Mouse (Mus musculus) heart, embryonic 15.5 days (tissue): Measurements from ENCODE around the gene Nt5dc1. TPM values are rescaled to one million over a fixed set of nuclear protein-coding genes. Genes with fewer than 3 reads are reported as not detected.
A peak's percentile ranks its signal among the peaks of the same experiment; 100 is the strongest.
"Not testable (repeated sequence)": the region's sequence is repeated elsewhere in the genome, so short reads cannot be mapped to it uniquely, and the experiment has no call there.

ENCODE experiments used
- ATAC-seq: fragments of 200-750 bp; cut with Nextera tagmentation; replicated peaks from 2 replicates; pipeline ENCODE4 v1.8.0; 2017; ENCODE audit warnings: low read depth, moderate TSS enrichment; ENCODE audit not compliant: insufficient number of reproducible peaks, insufficient read depth, low FRiP score
- H3K27ac ChIP-seq: fragments of 300-500 bp; sonication (generic); 2 replicates; pipeline ENCODE4 v1.5.1; 2015; ENCODE audit warnings: mild to moderate bottlenecking, inconsistent platforms
- H3K27me3 ChIP-seq: fragments of 300-500 bp; sonication (generic); 2 replicates; pipeline ENCODE4 v1.6.1; 2015; ENCODE audit warnings: inconsistent platforms
- H3K36me3 ChIP-seq: fragments of 300-500 bp; sonication (generic); 2 replicates; pipeline ENCODE4 v1.6.1; 2015; ENCODE audit warnings: mild to moderate bottlenecking, inconsistent platforms
- H3K4me1 ChIP-seq: fragments of 300-500 bp; sonication (generic); replicated peaks from 2 replicates; pipeline ENCODE4 v1.6.1; 2015; ENCODE audit warnings: inconsistent platforms
- H3K4me2 ChIP-seq: fragments of 300-500 bp; sonication (generic); 2 replicates; pipeline ENCODE4 v1.6.1; 2015; ENCODE audit warnings: inconsistent platforms, mild to moderate bottlenecking, moderate library complexity
- H3K4me3 ChIP-seq: fragments of 300-500 bp; sonication (generic); 2 replicates; pipeline ENCODE4 v1.5.1; 2015; ENCODE audit warnings: mild to moderate bottlenecking, inconsistent platforms
- H3K9ac ChIP-seq: fragments of 300-500 bp; sonication (generic); 2 replicates; pipeline ENCODE4 v1.6.1; 2015; ENCODE audit warnings: mild to moderate bottlenecking, inconsistent platforms
- H3K9me3 ChIP-seq: fragments of 300-500 bp; sonication (generic); replicated peaks from 2 replicates; pipeline ENCODE4 v1.6.1; 2016; ENCODE audit warnings: inconsistent platforms
- WGBS: fragments of 180-500 bp; shearing (Covaris S2); methylation state at CpG from one replicate; pipeline ENCODE4 v1.1.7; 2015; ENCODE audit warnings: mixed read lengths; 5-methylcytosine and 5-hydroxymethylcytosine counted together
- polyA plus RNA-seq: library from polyadenylated mRNA; unstranded; fragments of >200 nt; fragmentation: Nextera tagmentation; extraction: Ambion mirVana; gene quantifications from 2 replicates; pipeline ENCODE4 v1.2.1, GENCODE M21; 2015

The Nt5dc1 gene
- 5.1 and 6.5 TPM in 2 replicates for polyA plus RNA-seq

GRCm38 (mm10) chr10:34418204-34418756 is at the start of gene Nt5dc1:
Nt5dc1 (minus strand) TSS chr10:34418552.
- peak within 1 kb of the TSS; percentile 88 for H3K9ac ChIP-seq
- peak; percentile 98 for ATAC-seq
- peak within 1 kb of the TSS; percentile 62 for H3K4me2 ChIP-seq
- H3K4me3 ChIP-seq = peak within 1 kb of the TSS; percentile 85
- WGBS = under 1% methylated on average over 49 of the region's 49 CpGs
- no peaks in the 10 kb centered on the region for H3K27me3 ChIP-seq
- H3K4me1 ChIP-seq = peaks cover 13% of the 10 kb centered on the region
- no peaks in the 10 kb centered on the region for H3K36me3 ChIP-seq
- peak within 1 kb of the TSS; percentile 89 for H3K27ac ChIP-seq
- no peaks in the 10 kb centered on the region for H3K9me3 ChIP-seq

DNA sequence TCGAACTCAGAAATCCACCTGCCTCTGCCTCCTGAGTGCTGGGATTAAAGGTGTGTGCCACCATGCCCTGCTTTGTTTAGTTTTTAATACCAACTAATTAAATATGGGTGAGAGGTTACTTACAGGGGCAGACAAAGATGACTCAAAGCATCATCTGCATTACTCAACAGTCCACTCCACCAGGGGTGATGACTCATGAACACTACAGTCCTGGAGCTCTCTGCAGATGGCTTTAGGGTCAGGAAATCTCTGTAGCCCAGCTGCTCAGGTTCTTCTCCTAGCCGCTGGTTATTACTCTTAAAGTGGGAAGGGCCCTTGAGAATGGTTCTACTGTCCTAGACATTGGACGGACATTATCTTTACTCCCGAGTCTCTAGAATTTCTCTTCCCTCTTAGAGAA is 46.0 kb upstream of the Nt5dc1 start:
- no peak overlapping the region for H3K4me2 ChIP-seq
- no peaks in the 10 kb centered on the region for H3K27me3 ChIP-seq
- ATAC-seq = no peak
- no peak overlapping the region for H3K9ac ChIP-seq
- H3K36me3 ChIP-seq = no peaks in the 10 kb centered on the region
- no peak overlapping the region for H3K27ac ChIP-seq
- no peak overlapping the region for H3K4me3 ChIP-seq
- H3K4me1 ChIP-seq = no peaks in the 10 kb centered on the region
- H3K9me3 ChIP-seq = no peaks in the 10 kb centered on the region
- 81% methylated on average over 4 of the region's 4 CpGs for WGBS

DNA sequence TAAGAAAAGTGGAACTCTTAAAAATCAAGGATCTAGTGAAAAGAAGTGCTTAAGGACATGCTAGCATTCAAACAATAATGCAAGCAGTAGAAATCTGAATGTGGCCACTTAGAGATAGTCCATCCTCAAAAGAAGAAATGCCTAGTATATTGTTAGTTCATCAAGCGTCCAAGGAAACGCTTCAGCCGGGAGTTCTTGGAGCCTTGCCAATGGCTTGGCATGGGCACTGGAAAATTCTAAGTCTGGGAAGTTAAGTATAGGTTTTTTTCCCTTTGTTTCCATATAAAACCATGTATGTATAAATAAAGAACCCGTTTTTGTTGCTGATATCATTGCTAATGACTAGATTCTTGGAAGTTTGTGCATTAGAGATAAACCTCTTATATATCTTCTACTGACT is 43.1 kb upstream of the Nt5dc1 start:
- ATAC-seq = no peak
- no peaks in the 10 kb centered on the region for H3K27me3 ChIP-seq
- no peak overlapping the region for H3K4me3 ChIP-seq
- H3K36me3 ChIP-seq = no peaks in the 10 kb centered on the region
- H3K4me2 ChIP-seq = no peak overlapping the region
- H3K9me3 ChIP-seq = no peaks in the 10 kb centered on the region
- no peak overlapping the region for H3K9ac ChIP-seq
- H3K4me1 ChIP-seq = no peaks in the 10 kb centered on the region
- H3K27ac ChIP-seq = no peak overlapping the region
- 15% methylated on average over 4 of the region's 4 CpGs for WGBS

GRCm38 (mm10) chr10:34449469-34449868 is 31.1 kb upstream of the Nt5dc1 start:
- Histone ChIP-seq H3K27me3 (no peaks in the 10 kb centered on the region), H3K4me2 (no peak overlapping the region), H3K27ac (no peak overlapping the region), H3K4me3 (no peak overlapping the region), H3K9ac (no peak overlapping the region), H3K4me1 (no peaks in the 10 kb centered on the region), H3K9me3 (no peaks in the 10 kb centered on the region), H3K36me3 (no peaks in the 10 kb centered on the region)
- WGBS = 64% methylated on average over 1 of the region's 1 CpGs
- ATAC-seq = no peak

DNA sequence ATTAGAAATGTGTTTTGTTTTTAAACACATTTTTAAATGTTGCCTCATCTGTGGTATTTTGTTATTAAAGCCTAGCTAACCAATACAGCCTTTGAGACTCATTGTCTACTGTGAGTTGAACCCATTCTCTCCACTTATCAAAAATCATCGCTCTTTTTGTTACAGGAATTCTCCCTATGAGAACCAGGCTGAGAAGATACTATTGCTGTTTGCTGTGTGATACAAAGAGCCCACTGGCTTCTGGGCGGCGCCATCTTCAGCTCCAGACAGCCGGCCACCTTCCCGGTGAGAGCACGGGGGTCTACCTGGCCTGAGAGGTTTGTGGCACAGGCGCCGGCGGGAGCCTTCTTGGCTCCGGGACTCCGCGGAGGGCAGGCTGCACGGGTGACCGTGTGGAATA is 15.8 kb upstream of the Nt5dc1 start:
- not testable (repeated sequence) for H3K36me3 ChIP-seq, H3K27ac ChIP-seq, H3K9ac ChIP-seq, H3K27me3 ChIP-seq, H3K4me1 ChIP-seq, H3K9me3 ChIP-seq, H3K4me2 ChIP-seq, H3K4me3 ChIP-seq, ATAC-seq
- 91% methylated on average over 6 of the region's 14 CpGs for WGBS

GRCm38 (mm10) chr10:34431783-34432182 is 13.4 kb upstream of the Nt5dc1 start:
- ATAC-seq = no peak
- Histone ChIP-seq H3K4me3 (no peak overlapping the region), H3K4me1 (no peaks in the 10 kb centered on the region), H3K27me3 (no peaks in the 10 kb centered on the region), H3K27ac (no peak overlapping the region), H3K36me3 (no peaks in the 10 kb centered on the region), H3K9me3 (no peaks in the 10 kb centered on the region), H3K4me2 (no peak overlapping the region), H3K9ac (no peak overlapping the region)

DNA sequence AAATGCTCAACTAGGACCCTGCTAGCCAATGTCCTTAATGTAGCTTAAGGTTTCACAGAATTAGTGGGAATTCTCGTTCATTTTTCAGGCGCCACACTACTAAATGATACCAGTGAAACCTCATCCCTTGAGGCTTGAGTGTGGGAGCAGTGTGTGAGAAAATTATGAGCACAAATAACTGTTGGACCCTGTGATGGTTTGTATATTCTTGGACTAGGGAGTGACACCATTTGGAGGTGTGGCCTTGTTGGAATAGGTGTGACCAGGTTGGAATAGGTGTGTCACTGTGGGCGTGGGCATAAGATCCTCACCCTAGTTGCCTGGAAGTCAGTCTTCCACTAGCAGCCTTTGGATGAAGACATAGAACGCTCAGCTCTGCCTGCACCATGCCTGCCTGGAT is 442 bp upstream of the Nt5dc1 start:
- 69% methylated on average over 4 of the region's 4 CpGs for WGBS
- Histone ChIP-seq H3K9ac (peak overlapping the region; percentile 25), H3K4me1 (peaks cover 13% of the 10 kb centered on the region), H3K4me2 (peak overlapping the region; percentile 62), H3K4me3 (peak overlapping the region; percentile 85)
- ATAC-seq, H3K36me3 ChIP-seq, H3K9me3 ChIP-seq, H3K27ac ChIP-seq, H3K27me3 ChIP-seq: not testable (repeated sequence)

GRCm38 (mm10) chr10:34399267-34399666 is 19.1 kb downstream of the Nt5dc1 start:
- H3K27ac ChIP-seq = no peak overlapping the region
- no peak for ATAC-seq
- no peaks in the 10 kb centered on the region for H3K27me3 ChIP-seq
- no peak overlapping the region for H3K4me3 ChIP-seq
- no peaks in the 10 kb centered on the region for H3K9me3 ChIP-seq
- no peak overlapping the region for H3K4me2 ChIP-seq
- no peak overlapping the region for H3K9ac ChIP-seq
- H3K4me1 ChIP-seq = 0 out of 2 replicates have a peak, but pooled peaks cover 3% of the 10 kb centered on the region
- peaks cover 5% of the 10 kb centered on the region; the same call in 1 of the 2 replicates for H3K36me3 ChIP-seq

GRCm38 (mm10) chr10:34396959-34397358 is 21.4 kb downstream of the Nt5dc1 start:
- Histone ChIP-seq H3K36me3 (no peaks in the 10 kb centered on the region), H3K4me3 (no peak overlapping the region), H3K9me3 (no peaks in the 10 kb centered on the region), H3K4me2 (no peak overlapping the region), H3K27ac (no peak overlapping the region), H3K4me1 (0 out of 2 replicates have a peak, but pooled peaks cover 3% of the 10 kb centered on the region), H3K9ac (no peak overlapping the region), H3K27me3 (no peaks in the 10 kb centered on the region)
- no peak for ATAC-seq
- WGBS = 88% methylated on average over 4 of the region's 4 CpGs

GRCm38 (mm10) chr10:34389681-34390080 is 28.7 kb downstream of the Nt5dc1 start, which contains the start of gene Col10a1:
Col10a1 (plus strand) TSS chr10:34389981.
- Histone ChIP-seq H3K27me3 (no peaks in the 10 kb centered on the region), H3K4me2 (no peak within 1 kb of the TSS), H3K36me3 (no peaks in the 10 kb centered on the region), H3K9ac (no peak within 1 kb of the TSS), H3K4me3 (no peak within 1 kb of the TSS), H3K4me1 (no peaks in the 10 kb centered on the region), H3K9me3 (no peaks in the 10 kb centered on the region), H3K27ac (no peak within 1 kb of the TSS)
- 78% methylated on average over 8 of the region's 8 CpGs for WGBS
- ATAC-seq = no peak

DNA sequence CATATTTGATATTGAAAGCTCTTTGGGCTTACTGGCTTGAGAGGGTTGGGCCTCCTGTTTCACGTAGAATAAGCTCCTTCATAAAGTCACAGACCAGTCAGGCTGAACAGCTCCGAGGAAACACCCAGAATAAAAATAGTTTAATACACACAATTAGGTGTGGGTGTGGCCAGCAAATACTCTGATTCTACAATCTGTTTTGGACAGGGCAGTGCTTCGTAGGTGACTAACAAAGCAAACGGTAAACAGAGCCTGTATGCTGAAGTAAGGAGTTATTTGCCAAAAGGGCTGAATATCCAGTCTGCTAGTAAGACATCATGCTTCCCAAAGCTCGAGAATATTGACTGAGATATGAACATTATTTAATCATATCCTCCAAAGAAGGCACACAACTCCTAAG is 32.7 kb downstream of the Nt5dc1 start:
- Histone ChIP-seq H3K9ac (no peak overlapping the region), H3K27me3 (no peaks in the 10 kb centered on the region), H3K27ac (no peak overlapping the region), H3K9me3 (no peaks in the 10 kb centered on the region), H3K4me2 (no peak overlapping the region), H3K4me1 (no peaks in the 10 kb centered on the region), H3K36me3 (0 out of 2 replicates have a peak, but pooled peaks cover 4% of the 10 kb centered on the region), H3K4me3 (no peak overlapping the region)
- 79% methylated on average over 5 of the region's 5 CpGs for WGBS
- no peak for ATAC-seq

- 90% methylated on average over 7 of the region's 7 CpGs for WGBS
- Histone ChIP-seq H3K4me1 (no peaks in the 10 kb centered on the region), H3K9ac (no peak overlapping the region), H3K36me3 (no peaks in the 10 kb centered on the region), H3K27me3 (no peaks in the 10 kb centered on the region), H3K9me3 (no peaks in the 10 kb centered on the region), H3K27ac (no peak overlapping the region), H3K4me3 (no peak overlapping the region), H3K4me2 (no peak overlapping the region)
- no peak for ATAC-seq
Observed at GRCm38 (mm10) chr10:34373332-34373731, 45.0 kb downstream of the Nt5dc1 start.
